Mouse (Mus musculus) heart, embryonic 16.5 days (tissue): ENCODE measurements around the gene Slc24a4. TPM values are rescaled to one million over a fixed set of nuclear protein-coding genes. Genes with fewer than 3 reads are reported as not detected.
A peak's percentile ranks its signal among the peaks of the same experiment; 100 is the strongest.

ENCODE experiments used
- ATAC-seq: fragments of 200-750 bp; cut with Nextera tagmentation; replicated peaks from 2 replicates; pipeline ENCODE4 v1.8.0; 2017; ENCODE audit warnings: moderate number of reproducible peaks; ENCODE audit not compliant: insufficient read depth, low FRiP score; ENCODE audit errors: extremely low read depth
- H3K27ac ChIP-seq: fragments of 300-500 bp; sonication (generic); 2 replicates; pipeline ENCODE4 v1.5.1; 2014; ENCODE audit warnings: mild to moderate bottlenecking, low read length, control low read depth, moderate library complexity
- H3K27me3 ChIP-seq: fragments of 300-500 bp; sonication (generic); 2 replicates; pipeline ENCODE4 v1.6.1; 2014; ENCODE audit warnings: low read length, mixed read lengths; ENCODE audit not compliant: control insufficient read depth, insufficient read depth
- H3K36me3 ChIP-seq: fragments of 300-500 bp; sonication (generic); 2 replicates; pipeline ENCODE4 v1.6.1; 2014; ENCODE audit not compliant: control insufficient read depth, insufficient read depth
- H3K4me1 ChIP-seq: fragments of 300-500 bp; sonication (generic); 2 replicates; pipeline ENCODE4 v1.6.1; 2014; ENCODE audit warnings: low read length, mixed read lengths; ENCODE audit not compliant: control insufficient read depth, insufficient read depth
- H3K4me2 ChIP-seq: fragments of 300-500 bp; sonication (generic); 2 replicates; pipeline ENCODE4 v1.6.1; 2014; ENCODE audit warnings: low read depth, mild to moderate bottlenecking, control low read depth, low read length
- H3K4me3 ChIP-seq: fragments of 300-500 bp; sonication (generic); 2 replicates; pipeline ENCODE4 v1.5.1; 2014; ENCODE audit warnings: mild to moderate bottlenecking, control low read depth, low read length
- H3K9ac ChIP-seq: fragments of 300-500 bp; sonication (generic); 2 replicates; pipeline ENCODE4 v1.6.1; 2014; ENCODE audit warnings: low read length, control low read depth
- H3K9me3 ChIP-seq: fragments of 300-500 bp; sonication (generic); replicated peaks from 2 replicates; pipeline ENCODE4 v1.6.1; 2016; ENCODE audit warnings: low read length; ENCODE audit not compliant: control insufficient read depth
- WGBS: fragments of 180-500 bp; shearing (Covaris S2); extraction: QIAGEN DNeasy Blood & Tissue Kit; methylation state at CpG from one replicate; pipeline ENCODE4 v1.1.7; 2014; 5-methylcytosine and 5-hydroxymethylcytosine counted together
- polyA plus RNA-seq: library from polyadenylated mRNA; unstranded; fragments of >200 nt; fragmentation: Nextera tagmentation; extraction: Ambion mirVana; gene quantifications from 2 replicates; pipeline ENCODE4 v1.2.1, GENCODE M21; 2015

Gene Slc24a4
- 2.8 and 2.9 TPM in 2 replicates for polyA plus RNA-seq

DNA sequence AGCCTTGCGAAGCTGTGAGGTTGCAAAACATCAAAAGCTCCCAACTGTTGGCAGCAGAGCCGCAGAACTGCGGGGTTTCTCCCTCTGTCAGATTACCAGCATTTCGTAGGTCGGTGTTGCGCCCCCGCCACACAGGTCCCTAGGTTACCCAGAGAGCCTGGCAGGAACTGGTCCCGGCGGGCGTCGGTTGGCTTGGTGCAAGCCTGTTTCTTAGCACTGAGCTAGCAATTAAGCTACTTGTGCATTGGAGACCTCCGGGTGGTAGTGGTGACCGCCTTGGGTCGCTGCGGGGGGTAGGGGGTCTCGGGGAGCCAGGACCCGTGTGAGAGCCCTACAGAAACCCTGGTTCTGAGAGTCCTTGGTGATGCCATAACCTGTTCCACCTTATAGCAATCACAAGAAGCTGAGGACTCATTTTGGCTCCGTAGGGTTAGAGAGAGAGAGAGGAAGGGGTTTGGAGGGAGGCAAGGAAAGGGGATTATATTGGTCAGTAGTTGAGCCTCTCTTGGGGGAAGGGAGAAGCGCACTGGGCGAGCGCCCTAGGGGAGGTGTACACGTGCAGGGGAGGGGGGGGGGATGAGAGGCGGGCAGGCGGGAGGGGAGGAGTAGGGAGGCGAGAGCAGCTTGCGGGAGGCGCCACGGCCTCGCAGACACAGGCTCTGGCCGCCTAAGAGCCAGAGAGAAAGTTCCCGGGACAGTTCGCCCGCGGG, at the start of gene Slc24a4:
Gene Slc24a4 (plus strand): TSS at position 653 of the 710 bp plus-strand sequence.
- peak within 1 kb of the TSS; percentile 55 for H3K4me3 ChIP-seq
- H3K4me2 ChIP-seq: peak within 1 kb of the TSS; percentile 89
- peaks cover 31% of the 10 kb centered on the region for H3K27me3 ChIP-seq
- peak; percentile 74 for ATAC-seq
- H3K27ac ChIP-seq: no peak within 1 kb of the TSS
- H3K9me3 ChIP-seq: no peaks in the 10 kb centered on the region
- peak within 1 kb of the TSS; percentile 63 for H3K9ac ChIP-seq
- under 1% methylated on average over 30 of the region's 34 CpGs for WGBS
- no peaks in the 10 kb centered on the region for H3K36me3 ChIP-seq
- H3K4me1 ChIP-seq: peaks cover 12% of the 10 kb centered on the region

DNA sequence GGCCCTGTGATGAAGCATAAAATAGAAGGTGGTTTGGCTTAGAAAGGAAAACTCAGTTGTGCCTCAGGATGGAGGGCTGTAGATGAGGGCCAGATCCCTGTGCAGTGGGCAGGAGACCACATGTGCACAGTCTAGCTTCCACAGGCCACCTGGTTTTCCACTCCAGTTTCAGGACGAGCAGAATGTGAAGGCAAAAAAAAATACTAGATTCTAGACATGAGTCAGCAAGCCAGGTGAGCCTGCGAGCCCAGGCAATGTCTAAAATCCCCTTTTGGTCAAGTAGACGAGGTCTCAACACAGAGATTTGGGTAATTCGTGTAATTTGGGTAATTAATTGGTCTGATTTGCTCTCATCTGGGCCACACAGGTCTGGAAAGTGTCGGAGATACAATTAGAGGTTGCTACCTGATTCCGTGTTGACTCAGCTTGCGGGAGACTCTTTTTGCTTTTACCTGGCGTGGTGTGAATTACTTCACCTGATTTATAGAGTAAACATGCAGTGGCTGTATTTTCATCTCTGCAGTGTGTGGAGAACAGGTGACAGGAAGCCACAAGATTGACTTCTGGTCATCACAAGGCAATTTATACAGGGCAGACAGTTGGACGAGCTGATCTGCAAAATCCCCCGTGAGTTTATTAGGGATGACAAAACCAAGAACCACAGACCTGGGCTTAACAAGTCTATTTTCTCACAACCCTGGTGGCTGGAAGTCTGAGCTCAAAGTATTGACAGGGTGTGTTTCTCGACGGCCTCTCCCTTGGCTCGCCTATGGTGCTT, 45.7 kb upstream of the Slc24a4 start:
- Histone ChIP-seq H3K27me3 (no peaks in the 10 kb centered on the region), H3K4me1 (no peaks in the 10 kb centered on the region), H3K4me2 (no peak overlapping the region), H3K27ac (no peak overlapping the region), H3K36me3 (no peaks in the 10 kb centered on the region), H3K9ac (no peak overlapping the region), H3K4me3 (no peak overlapping the region), H3K9me3 (no peaks in the 10 kb centered on the region)
- ATAC-seq: no peak
- 76% methylated on average over 13 of the region's 13 CpGs for WGBS

DNA sequence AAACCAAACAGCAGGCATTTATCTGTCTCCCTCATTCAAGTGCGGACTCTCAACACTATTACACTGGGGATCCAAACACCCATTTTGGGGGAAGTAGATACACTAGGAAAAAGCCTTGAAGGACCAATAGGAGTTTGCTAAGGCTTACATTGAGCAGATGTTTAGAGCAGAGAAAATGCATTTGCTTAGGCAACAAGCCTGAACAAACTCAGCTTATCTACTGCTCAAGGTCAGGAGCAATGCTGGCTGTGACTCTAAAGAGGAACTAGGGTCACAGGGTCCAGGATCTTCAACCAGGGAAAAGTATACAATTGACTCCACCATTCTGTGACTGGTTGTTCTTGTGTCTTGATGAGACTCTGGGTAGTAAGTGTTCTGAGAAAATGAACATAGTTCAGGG, 38.0 kb upstream of the Slc24a4 start:
- no peak overlapping the region for H3K4me2 ChIP-seq
- 0 out of 2 replicates have a peak, but pooled peaks have one; percentile 68 for ATAC-seq
- no peaks in the 10 kb centered on the region for H3K27me3 ChIP-seq
- no peak overlapping the region for H3K27ac ChIP-seq
- 60% methylated on average over 1 of the region's 1 CpGs for WGBS
- no peaks in the 10 kb centered on the region for H3K9me3 ChIP-seq
- H3K36me3 ChIP-seq: no peaks in the 10 kb centered on the region
- H3K4me1 ChIP-seq: peaks cover 9% of the 10 kb centered on the region
- H3K9ac ChIP-seq: no peak overlapping the region
- H3K4me3 ChIP-seq: no peak overlapping the region

DNA sequence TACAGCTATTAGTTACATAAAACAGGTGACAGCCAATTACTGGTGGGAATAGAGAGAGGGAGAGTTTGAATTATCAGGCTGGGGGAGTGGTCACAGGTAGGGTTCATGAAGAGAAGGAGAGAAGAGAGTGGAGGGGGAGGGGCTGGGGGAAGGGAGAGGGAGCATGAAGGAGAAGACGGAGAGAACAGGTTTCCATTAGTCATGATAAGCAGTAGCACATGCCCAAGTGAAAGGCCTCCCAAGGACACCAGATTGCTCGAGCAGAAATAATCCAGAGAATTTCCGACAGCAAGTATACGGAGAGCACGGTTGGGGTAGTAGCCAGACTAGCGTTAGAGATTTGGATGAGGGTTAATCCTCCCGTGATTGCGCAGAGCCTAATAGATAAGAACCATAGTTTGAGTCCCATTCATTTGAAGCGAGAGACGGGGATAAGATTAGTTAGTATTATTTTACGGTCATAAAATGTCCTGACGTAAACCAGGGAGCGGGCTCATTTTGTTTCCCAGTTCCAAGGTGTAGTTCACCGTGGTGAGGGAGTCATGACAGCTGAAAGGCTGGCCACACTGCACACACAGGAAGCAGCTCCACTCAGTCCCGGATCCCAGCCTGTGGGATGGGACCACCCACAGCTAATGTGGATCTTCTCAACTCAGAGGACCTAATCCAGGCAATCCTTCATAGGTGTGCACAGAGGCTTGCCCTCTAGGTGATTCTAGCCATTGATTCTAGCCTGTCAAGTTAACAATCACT, 36.0 kb upstream of the Slc24a4 start:
- Histone ChIP-seq H3K9me3 (no peaks in the 10 kb centered on the region), H3K27ac (no peak overlapping the region), H3K36me3 (no peaks in the 10 kb centered on the region), H3K4me2 (no peak overlapping the region), H3K4me1 (peaks cover 9% of the 10 kb centered on the region), H3K27me3 (no peaks in the 10 kb centered on the region; the same call in 1 of the 2 replicates), H3K4me3 (no peak overlapping the region), H3K9ac (no peak overlapping the region)
- WGBS: 54% methylated on average over 15 of the region's 15 CpGs
- ATAC-seq: no peak; the same call in 1 of the 2 replicates

DNA sequence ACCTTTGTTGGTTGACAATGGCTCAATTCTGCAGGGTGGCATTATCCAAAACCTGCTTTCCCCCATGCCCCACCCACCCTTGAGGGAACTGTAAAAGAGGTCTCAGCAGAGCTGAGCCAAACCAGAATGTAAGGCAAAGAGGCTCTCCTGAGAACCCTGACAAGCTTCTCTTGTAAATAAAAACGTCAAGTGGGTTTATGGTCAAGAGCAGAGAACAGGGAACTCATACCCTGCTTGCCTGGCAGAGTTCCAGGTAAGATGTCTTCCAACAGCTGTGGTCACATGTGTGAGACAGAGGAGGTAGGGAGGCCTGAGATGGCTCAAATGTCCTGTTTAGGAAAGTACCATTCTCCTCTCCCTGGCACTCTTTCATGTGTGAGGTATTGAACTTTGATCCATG, 22.5 kb upstream of the Slc24a4 start:
- no peaks in the 10 kb centered on the region for H3K36me3 ChIP-seq
- no peak overlapping the region for H3K27ac ChIP-seq
- ATAC-seq: no peak
- no peak overlapping the region for H3K4me2 ChIP-seq
- H3K27me3 ChIP-seq: no peaks in the 10 kb centered on the region
- WGBS: 42% methylated on average over 1 of the region's 1 CpGs
- no peak overlapping the region for H3K9ac ChIP-seq
- H3K9me3 ChIP-seq: no peaks in the 10 kb centered on the region
- no peaks in the 10 kb centered on the region for H3K4me1 ChIP-seq
- no peak overlapping the region for H3K4me3 ChIP-seq

DNA sequence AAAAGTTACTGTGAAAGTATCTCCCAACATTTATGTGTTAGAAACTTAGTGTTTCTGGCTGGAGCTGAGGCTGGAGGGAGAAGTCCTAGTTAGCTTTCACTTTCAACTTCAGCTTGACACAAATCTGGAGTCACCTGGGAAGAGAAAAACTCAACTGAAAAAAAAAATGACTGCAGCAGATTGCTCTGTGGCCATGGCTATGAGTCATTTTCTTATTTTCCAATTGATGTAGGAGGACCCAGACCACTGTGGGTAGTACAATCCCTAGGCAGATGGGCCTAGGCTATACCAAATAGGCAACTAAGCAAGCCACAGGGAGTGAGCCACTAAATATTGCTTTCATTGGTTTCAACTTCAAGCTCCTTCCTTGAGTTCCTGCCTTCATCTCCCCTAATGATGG, 19.7 kb upstream of the Slc24a4 start:
- H3K4me1 ChIP-seq: 0 out of 2 replicates have a peak, but pooled peaks cover 2% of the 10 kb centered on the region
- no peak overlapping the region for H3K4me2 ChIP-seq
- H3K36me3 ChIP-seq: no peaks in the 10 kb centered on the region
- H3K27me3 ChIP-seq: no peaks in the 10 kb centered on the region
- no peaks in the 10 kb centered on the region for H3K9me3 ChIP-seq
- H3K4me3 ChIP-seq: no peak overlapping the region
- H3K27ac ChIP-seq: no peak overlapping the region
- no peak overlapping the region for H3K9ac ChIP-seq
- ATAC-seq: no peak

DNA sequence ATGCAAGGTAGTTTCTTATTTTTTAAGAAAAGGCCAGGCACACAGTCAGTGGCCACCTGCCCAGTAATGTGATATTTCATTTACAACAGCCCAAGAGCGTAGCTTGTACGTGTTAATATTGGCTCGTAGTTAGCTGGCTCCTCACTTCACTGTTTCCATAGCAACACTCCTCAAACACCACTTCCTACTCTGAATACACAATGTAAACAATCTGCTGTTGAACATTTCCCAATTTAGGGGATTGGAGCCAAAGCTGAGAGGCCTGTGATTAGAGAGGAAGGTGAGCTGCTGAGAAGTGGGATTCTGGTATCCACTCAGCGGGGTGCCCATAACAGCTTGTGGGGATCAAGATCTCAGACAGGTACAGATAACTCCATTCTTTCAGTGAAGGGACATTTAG, 16.0 kb upstream of the Slc24a4 start:
- 58% methylated on average over 4 of the region's 4 CpGs for WGBS
- ATAC-seq: 0 out of 2 replicates have a peak, but pooled peaks have one; percentile 28
- Histone ChIP-seq H3K4me3 (no peak overlapping the region), H3K4me2 (no peak overlapping the region), H3K4me1 (0 out of 2 replicates have a peak, but pooled peaks cover 2% of the 10 kb centered on the region), H3K36me3 (no peaks in the 10 kb centered on the region), H3K27me3 (no peaks in the 10 kb centered on the region), H3K9ac (no peak overlapping the region), H3K9me3 (no peaks in the 10 kb centered on the region), H3K27ac (no peak overlapping the region)

DNA sequence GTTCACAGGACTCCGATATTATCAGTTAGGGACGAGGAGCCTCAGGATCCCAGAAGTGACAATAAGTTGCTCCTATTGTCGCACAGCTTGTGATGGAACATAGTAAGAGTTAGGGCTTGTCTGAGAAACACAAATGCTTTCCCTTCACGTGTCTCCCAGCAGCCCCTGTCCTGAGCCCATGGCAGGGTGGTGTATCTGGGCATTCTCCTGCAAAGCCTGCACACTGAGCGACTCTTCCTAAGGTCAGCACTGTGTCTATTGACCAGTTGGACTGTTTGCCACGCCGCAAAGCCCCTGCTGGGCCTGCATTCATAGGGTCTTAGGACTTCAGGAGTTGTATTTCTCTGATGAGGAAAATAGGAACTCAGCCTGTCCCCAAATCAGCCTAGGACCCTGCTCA, 15.6 kb upstream of the Slc24a4 start:
- Histone ChIP-seq H3K9me3 (no peaks in the 10 kb centered on the region), H3K27me3 (no peaks in the 10 kb centered on the region), H3K36me3 (no peaks in the 10 kb centered on the region), H3K4me3 (no peak overlapping the region), H3K9ac (no peak overlapping the region), H3K27ac (no peak overlapping the region), H3K4me2 (no peak overlapping the region), H3K4me1 (peaks cover 4% of the 10 kb centered on the region; the same call in 1 of the 2 replicates)
- no peak for ATAC-seq
- 69% methylated on average over 7 of the region's 7 CpGs for WGBS
